Mouse (Mus musculus) monocyte, adult 59 days (primary cell): ENCODE measurements around the gene Clasp1. TPM values are rescaled to one million over a fixed set of nuclear protein-coding genes. Genes with fewer than 3 reads are reported as not detected.

Experiments used
- total RNA-seq, 2 experiments: library from RNA; stranded (reverse); gene quantifications; one replicate each; pipeline ENCODE4 v1.2.4; 2023

The Clasp1 gene
- 10 to 100 TPM; 59.0 to 65.5 TPM for total RNA-seq

DNA sequence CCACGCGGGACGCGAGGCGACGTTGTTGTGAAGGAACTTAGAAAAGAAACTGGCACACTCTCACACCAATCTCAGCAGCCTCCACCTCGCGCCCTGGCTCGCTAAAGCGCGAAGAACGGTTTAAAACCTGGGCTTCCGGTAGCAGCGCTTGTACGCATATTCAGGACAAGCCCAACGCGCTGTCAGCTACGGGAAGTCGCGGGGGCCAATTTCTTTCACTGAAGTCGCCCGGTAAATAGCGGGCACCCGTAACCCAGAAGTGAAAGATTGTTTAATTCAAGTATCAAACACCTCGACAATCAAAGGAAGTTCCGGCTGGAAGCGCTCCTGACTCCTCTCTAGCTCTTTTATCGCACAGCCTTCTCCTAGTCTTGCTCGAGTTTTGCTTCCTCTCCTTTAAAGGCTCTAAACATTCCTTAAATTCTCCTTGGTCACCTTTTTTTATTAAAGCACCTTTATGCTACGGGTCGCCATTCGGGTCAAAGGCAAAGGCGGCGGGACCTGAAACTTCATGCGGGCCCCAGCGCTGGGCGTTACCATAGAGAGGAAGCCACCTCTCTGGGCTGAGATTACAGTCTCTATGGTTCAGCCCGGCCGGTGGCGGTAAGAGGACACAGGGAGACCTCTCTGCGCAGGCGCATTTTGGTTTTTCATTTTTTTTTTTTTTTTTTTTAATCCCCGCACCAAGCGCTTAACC, at the start of gene Clasp1:
Gene Clasp1, plus strand, starts transcription at position 302 of the 697 bp plus-strand sequence.

DNA sequence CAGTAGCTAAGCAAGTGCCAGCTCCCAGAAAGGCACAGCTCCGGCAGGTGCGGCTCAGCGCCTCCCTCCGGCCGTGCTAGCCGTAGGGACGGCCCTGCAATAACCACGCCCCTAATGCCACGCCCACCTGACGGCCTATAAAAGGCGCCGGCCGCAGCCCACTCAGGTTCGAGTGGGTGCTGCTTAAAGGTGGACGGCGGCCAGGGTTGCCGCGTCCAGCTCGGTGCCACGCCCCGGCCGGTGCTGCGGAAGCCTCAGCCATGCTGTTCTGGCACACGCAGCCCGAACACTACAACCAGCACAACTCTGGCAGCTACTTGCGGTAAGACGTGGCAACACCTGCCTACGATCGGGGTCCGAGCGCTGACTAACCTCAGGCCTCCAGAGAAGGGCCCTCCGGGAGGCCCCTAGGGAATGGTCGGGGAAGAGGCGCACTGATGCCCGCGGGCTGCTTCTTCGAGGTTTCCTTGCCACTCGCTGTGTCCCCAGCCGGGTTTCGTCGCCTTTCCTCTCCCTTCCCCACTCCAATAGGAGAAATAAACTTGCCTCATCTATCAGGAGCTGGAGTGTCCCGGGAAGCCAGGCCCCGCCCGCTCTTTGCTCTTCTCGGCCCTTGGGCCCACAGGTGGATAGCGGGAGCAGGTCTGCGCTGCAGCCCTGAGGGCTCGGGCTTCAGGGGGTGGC, 239.1 kb downstream of the Clasp1 start, which contains the start of gene Tfcp2l1:
Gene Tfcp2l1, plus strand, starts transcription at position 165 of the 684 bp plus-strand sequence.

Other genes starting within 250 kb of the Clasp1 start
- gene Gm29106, start 212.5 kb upstream of the Clasp1 start, total RNA-seq: not detected
- 10 to 100 TPM; 56.5 to 62.1 TPM for gene Tsn, start 77.3 kb upstream of the Clasp1 start, total RNA-seq
- gene Nifk, start 67.2 kb upstream of the Clasp1 start, total RNA-seq: 10 to 100 TPM; 24.1 to 24.6 TPM
- gene Tfcp2l1, start 238.9 kb downstream of the Clasp1 start, total RNA-seq: not detected